Mouse (Mus musculus) lung, adult 2 months (tissue): Measurements from ENCODE around the gene Slc37a3. TPM values are rescaled to one million over a fixed set of nuclear protein-coding genes. Genes with fewer than 3 reads are reported as not detected.

Source experiments
- DNase-seq: peaks from one replicate; pipeline ENCODE4 v3.0.0; 2022
- H3K4me1 ChIP-seq: fragments of 200-500 bp; 2 replicates; pipeline ENCODE4 v1.6.1; 2011; ENCODE audit warnings: low read length; ENCODE audit not compliant: control insufficient read depth, insufficient read depth
- H3K4me3 ChIP-seq: fragments of 200-500 bp; replicated peaks from 2 replicates; pipeline ENCODE3; 2011; ENCODE audit warnings: low read depth, mild to moderate bottlenecking, control low read depth, low read length; ENCODE audit errors: extremely low read depth
- CTCF ChIP-seq: fragments of 200-500 bp; IDR thresholded peaks from 2 replicates; pipeline ENCODE4 v1.5.1; 2011; ENCODE audit warnings: mild to moderate bottlenecking, low read length, control low read depth; ENCODE audit not compliant: insufficient read depth
- POLR2A ChIP-seq: fragments of 200-500 bp; IDR thresholded peaks from 2 replicates; pipeline ENCODE4 v1.6.1; 2011; ENCODE audit warnings: low read depth, mild to moderate bottlenecking, control low read depth, low read length, borderline replicate concordance; ENCODE audit errors: extremely low read depth
- WGBS: fragments of 180-500 bp; shearing (Covaris S2); methylation state at CpG from one replicate; pipeline ENCODE4 v1.1.7; 2018; 5-methylcytosine and 5-hydroxymethylcytosine counted together
- polyA plus RNA-seq: library from polyadenylated mRNA; depleted of rRNA; stranded (reverse); fragments of >200 nt; gene quantifications from 2 replicates; pipeline ENCODE4 v1.2.3, GENCODE M21; 2012; rRNA removed

Gene Slc37a3
- polyA plus RNA-seq, 1 experiment: 21.1 TPM

DNA sequence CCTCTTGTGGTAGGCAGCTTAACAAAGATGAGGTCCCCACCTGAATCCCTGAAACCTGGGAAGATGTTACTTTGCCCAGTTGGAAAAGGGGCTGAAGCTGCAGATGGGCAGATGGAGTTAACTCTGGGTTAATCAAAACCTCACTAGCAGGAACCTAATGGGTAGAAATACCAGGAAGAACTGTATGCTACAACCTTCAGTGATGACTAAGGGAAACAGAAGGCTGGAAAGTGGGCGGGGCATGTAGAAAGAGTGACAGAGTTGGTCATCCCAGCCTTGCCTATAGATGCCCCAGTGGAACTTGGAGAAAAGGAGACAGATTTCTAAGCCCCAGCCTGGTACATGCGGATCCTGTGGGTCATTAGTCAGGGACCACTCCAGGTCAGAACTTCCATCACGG is 76.0 kb downstream of the Slc37a3 start:
- TF ChIP-seq POLR2A (no peak), CTCF (no peak)
- DNase-seq: no peak
- WGBS: 89% methylated on average over 3 of the region's 3 CpGs
- Histone ChIP-seq H3K4me3 (no peak overlapping the region), H3K4me1 (no peaks in the 10 kb centered on the region; the same call in 1 of the 2 replicates)

DNA sequence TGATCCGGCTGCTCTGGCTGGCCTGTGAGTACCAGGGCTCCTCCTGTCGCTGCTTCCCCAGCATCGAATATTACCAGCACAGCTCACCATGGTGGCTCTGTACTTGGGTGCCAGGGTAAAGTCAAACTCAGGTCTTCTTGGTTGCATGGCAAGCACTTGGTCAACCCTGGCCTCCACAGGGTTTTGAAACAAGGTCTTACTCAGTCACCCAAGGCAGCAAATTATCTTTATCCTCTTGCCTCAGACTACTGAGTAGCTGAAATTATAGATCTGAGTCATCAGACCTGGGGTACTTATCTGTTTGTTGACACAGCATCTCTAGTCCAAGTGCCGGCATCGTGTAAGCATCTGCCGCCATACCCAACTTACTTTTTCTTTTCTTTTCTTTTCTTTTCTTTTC is 80.4 kb downstream of the Slc37a3 start:
- TF ChIP-seq CTCF (no peak), POLR2A (no peak)
- WGBS: 93% methylated on average over 6 of the region's 6 CpGs
- Histone ChIP-seq H3K4me3 (no peak overlapping the region), H3K4me1 (no peaks in the 10 kb centered on the region; the same call in 1 of the 2 replicates)
- DNase-seq: no peak

DNA sequence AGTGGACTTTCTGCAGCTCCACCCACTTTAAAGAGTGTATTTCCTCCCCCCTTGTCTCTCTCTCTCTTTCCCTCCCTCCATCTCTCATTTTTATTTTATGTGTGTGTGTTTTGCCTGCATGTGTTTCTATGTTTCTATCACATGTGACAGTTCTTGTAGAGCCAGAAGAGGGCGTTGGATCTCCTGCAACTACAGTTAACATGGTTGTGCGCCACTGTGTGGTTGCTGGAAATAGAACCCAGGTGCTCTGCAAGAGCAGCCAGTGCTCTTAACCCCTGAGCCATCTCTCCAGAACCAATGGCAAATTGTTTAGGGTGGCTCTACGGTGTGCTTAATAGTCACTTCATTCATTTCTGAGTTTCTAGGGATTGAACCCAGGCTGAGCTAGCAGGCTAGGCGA is 81.0 kb downstream of the Slc37a3 start:
- WGBS: 77% methylated on average over 4 of the region's 4 CpGs
- no peak for TF ChIP-seq CTCF
- TF ChIP-seq POLR2A: no peak
- Histone ChIP-seq H3K4me1 (no peaks in the 10 kb centered on the region), H3K4me3 (no peak overlapping the region)
- DNase-seq: no peak

DNA sequence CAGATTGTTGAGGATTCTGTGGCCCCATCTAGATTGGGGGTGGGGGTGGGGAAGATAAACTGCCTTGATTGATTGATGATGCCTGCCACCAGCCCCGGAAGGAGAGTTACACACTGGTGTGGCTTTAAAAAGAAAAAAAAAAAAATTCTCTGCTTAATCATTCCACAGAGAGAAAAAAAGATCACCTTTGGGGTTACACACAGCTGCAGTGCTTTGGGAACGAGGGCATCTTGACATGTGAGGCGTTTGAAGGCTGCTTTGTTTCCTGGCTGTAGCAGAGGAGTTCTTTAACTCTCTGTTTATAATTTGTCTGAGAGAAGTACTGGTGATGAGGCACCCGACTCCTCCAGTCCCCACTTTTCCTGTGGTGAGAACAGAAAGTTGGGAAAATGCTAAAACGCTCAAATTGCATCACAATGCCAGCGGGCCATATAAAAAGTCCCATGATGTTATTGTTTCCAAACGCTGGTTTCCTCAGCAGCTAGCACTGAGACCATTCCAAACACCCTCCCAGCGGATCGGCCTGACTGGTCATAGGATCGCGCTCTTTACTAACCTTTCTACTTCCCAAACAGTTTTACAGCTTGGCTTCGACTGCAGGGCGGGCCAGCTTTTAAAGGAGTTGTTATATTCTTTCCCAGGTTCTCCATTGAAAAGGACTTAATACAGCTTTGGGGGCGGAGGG is 81.6 kb downstream of the Slc37a3 start:
- no peak for DNase-seq
- Histone ChIP-seq H3K4me1 (no peaks in the 10 kb centered on the region), H3K4me3 (no peak overlapping the region)
- WGBS: 27% methylated on average over 14 of the region's 14 CpGs
- TF ChIP-seq CTCF: no peak

DNA sequence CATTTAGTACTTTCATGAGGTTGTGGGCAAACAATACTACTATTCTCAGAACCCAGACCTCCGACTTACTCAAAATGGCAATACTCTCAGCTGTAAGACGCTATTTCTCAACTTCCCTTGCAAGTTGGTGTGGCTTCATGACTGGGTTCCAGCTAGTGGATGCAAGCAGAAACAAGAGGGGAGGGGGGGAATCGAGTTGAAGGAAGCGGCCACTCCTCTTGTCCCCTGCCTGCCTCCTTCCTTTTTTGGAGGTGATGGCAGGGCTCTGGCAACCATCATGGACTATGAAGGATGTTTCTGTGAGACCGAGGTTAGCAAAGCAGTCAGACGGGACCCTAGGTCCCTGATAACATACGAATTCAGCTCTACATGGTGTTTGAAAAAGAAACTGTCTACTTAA is 87.8 kb downstream of the Slc37a3 start:
- WGBS: 47% methylated on average over 7 of the region's 7 CpGs
- Histone ChIP-seq H3K4me3 (no peak overlapping the region), H3K4me1 (peaks cover 5% of the 10 kb centered on the region; the same call in 1 of the 2 replicates)
- TF ChIP-seq CTCF (no peak), POLR2A (no peak)
- DNase-seq: no peak

DNA sequence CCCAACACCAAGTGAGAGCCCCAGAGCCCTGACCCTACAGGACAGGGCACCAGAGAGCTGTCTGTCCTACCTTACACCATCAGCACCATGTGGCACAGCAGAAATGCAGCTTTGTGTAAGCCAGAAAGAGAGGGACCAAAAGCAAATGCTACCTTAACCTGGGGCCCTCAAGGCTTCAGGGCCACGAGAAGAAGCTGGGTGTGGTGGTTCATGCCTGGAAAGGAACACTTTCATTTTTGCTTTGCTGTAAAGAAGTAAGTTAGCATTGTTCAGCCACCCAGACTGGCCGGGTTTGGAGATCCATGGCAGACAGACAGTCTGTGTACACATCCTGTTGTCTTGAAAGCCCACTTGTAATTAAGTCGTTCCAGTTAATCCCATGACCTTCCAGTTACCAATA is 89.7 kb downstream of the Slc37a3 start:
- no peak for TF ChIP-seq POLR2A
- peaks cover 5% of the 10 kb centered on the region; the same call in 1 of the 2 replicates for H3K4me1 ChIP-seq
- no peak overlapping the region for H3K4me3 ChIP-seq
- 44% methylated on average over 3 of the region's 3 CpGs for WGBS
- no peak for DNase-seq

DNA sequence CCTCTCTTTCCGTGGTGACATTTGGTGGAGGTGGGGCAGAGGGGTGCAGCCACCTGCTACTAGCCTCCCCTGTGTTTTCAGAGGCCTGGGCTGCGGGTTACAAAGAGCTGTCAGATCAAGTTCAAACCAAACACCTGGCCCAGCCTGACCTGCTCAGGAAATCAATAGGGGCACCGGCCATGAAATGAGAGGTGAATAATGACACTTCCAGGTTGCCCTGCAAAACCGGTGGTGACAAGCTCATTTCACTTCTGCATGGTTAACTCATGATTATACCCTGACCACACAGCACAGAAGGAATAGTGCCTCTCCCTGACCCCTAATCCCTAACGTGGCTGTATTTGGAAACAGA is 90.8 kb downstream of the Slc37a3 start:
- WGBS: 38% methylated on average over 5 of the region's 5 CpGs
- Histone ChIP-seq H3K4me3 (no peak overlapping the region), H3K4me1 (peaks cover 5% of the 10 kb centered on the region; the same call in 1 of the 2 replicates)
- no peak for DNase-seq
- no peak for TF ChIP-seq POLR2A
- no peak for TF ChIP-seq CTCF

DNA sequence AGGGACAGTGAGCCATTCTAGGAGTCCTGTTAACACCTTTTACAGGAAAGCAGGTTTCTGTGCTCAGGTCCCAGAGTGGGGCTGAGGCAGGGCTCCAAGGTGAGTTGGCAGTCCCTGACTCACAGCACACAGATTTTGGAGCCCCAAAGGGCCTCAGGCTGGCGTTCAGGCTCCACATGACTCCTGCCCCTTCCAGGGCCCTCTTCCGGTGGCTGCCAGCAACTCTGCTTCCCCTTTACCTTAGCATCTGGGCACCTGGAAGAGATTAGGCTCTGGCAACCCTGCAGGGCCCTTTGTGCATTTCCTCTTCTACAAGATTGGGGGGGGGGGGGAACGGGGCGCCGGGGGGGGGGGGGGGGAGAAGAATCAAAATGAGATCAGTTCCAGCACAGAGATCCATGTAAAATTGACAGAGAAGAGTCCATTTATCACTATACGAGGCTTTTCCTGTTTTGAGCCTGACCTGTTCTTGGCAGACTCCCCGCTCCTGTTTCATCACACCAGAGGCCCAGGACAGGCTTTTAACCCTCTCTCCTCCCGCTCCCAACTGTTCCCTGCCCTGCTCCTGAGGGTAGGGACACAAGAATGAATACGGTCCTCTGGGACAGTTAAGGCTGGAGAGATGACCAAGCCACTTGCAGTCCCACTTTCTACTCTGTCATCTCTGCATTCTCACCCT is 91.3 kb downstream of the Slc37a3 start:
- Histone ChIP-seq H3K4me3 (no peak overlapping the region), H3K4me1 (peaks cover 5% of the 10 kb centered on the region; the same call in 1 of the 2 replicates)
- no peak for DNase-seq
- WGBS: 18% methylated on average over 7 of the region's 9 CpGs
- TF ChIP-seq POLR2A: no peak
- TF ChIP-seq CTCF: no peak

DNA sequence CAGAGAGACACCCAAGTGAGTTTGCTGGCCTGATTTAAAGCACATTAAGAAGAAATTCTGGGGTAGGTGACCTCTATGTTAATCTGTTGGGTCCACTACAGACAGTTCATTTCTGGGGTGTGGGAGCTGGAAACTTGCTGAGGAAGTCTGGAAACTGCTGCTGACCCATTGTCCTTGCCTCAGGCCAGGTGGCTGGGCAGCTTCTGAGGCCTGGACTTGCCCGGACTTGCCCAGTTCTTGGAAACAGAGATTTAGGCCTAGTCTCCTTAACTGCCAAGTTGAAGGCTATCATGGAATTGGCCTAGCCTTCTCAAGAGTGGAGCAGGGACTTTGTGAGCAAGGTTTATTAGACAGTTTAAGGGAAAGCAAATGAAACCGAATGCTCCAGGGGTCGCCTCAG is 92.6 kb downstream of the Slc37a3 start:
- no peak for TF ChIP-seq POLR2A
- TF ChIP-seq CTCF: no peak
- Histone ChIP-seq H3K4me1 (peaks cover 5% of the 10 kb centered on the region; the same call in 1 of the 2 replicates), H3K4me3 (no peak overlapping the region)
- no peak for DNase-seq
- 85% methylated on average over 3 of the region's 3 CpGs for WGBS

Other genes starting within 250 kb of the Slc37a3 start
- 2.7 and 4.0 TPM in 2 replicates for gene Kdm7a, start 170.9 kb downstream of the Slc37a3 start, polyA plus RNA-seq
- gene Rab19, start 3.5 kb upstream of the Slc37a3 start, polyA plus RNA-seq: 3.6 and 5.2 TPM in 2 replicates
- 35.8 TPM in 2 replicates for gene Mkrn1, start 42.8 kb upstream of the Slc37a3 start, polyA plus RNA-seq
- gene Dennd2a, start 180.2 kb upstream of the Slc37a3 start, polyA plus RNA-seq: 21.3 and 22.9 TPM in 2 replicates
- 10.9 and 11.5 TPM in 2 replicates for gene Adck2, start 196.2 kb upstream of the Slc37a3 start, polyA plus RNA-seq
- 0.66 TPM in 1 of 2 replicates, not detected in the other for gene Gm42420, start 208.1 kb upstream of the Slc37a3 start, polyA plus RNA-seq
- gene Ndufb2, start 214.9 kb upstream of the Slc37a3 start, polyA plus RNA-seq: 162 and 200 TPM in 2 replicates